Mouse (Mus musculus) thymus, adult 2 months (tissue): ENCODE results near the gene Slc1a1.

Experiments used
- CTCF ChIP-seq: fragments of 200-500 bp; IDR thresholded peaks from 2 replicates; pipeline ENCODE4 v1.5.1; 2012; ENCODE audit warnings: mild to moderate bottlenecking, control low read depth, low read length, moderate library complexity, borderline replicate concordance; ENCODE audit not compliant: control insufficient read depth, poor library complexity, insufficient read depth; ENCODE audit errors: extremely low read depth
- POLR2A ChIP-seq: fragments of 200-500 bp; IDR thresholded peaks from 2 replicates; pipeline ENCODE4 v1.6.1; 2012; ENCODE audit warnings: mild to moderate bottlenecking, low read length, control low read depth, moderate library complexity; ENCODE audit not compliant: control insufficient read depth, poor library complexity, insufficient read depth; ENCODE audit errors: extremely low read depth

DNA sequence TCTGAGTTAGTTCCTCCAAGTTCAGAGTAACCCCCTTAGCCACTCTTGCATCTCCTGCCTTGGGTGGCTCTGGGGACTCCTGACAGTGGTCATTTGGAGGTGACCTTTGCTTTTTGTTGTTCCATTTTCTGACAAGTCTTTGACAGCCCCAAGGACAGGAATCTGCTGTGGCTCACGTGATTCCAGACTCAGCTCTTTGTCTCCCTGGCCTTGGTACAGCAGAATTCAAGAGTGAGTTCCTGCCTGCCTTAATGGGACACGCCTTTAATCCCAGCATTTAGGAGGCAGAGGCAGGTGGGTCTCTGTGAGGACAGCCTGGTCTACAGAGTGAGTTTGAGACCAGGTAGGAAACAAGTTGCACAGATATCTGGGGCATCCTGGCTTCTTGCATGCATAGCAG is 3.9 kb downstream of the Slc1a1 start:
- TF ChIP-seq CTCF, result no peak
- no peak for TF ChIP-seq POLR2A
